Mouse (Mus musculus): ENCODE data around the gene Nacc2. TPM values are rescaled to one million over a fixed set of nuclear protein-coding genes. Genes with fewer than 3 reads are reported as not detected.

Nacc2 gene
- polyA plus RNA-seq, 1 experiment: 10.7 TPM

DNA sequence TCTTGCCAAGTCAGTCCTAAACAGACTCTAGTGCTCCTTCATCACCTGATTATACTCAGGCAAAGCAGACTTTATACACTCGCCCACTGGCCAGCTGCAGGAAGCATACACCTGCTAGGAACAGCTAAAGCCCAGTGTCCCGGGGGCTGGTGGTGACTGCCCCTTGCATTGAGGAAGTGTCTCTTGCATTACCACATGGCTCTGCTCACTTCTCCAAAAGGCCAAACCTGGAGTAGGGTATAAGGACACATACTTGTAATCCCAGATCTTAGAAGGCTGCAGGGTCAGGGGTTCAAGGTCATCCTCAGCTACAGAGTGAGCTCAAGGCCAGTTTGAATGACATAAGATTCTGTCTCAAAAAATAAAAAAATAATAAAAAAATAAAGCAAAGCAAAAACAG is 3.4 kb downstream of the Nacc2 start:
- no peak for DNase-seq (ENCODE audit: low read depth in 1 of 2, low spot score in 2 of 2)
- Histone ChIP-seq H3K4me1 (ENCODE audit: control insufficient read depth, insufficient read depth, insufficient read length) (peaks cover 2% of the 10 kb centered on the region; the same call in 1 of the 2 replicates), H3K36me3 (ENCODE audit: control insufficient read depth, insufficient read depth, low read length) (no peaks in the 10 kb centered on the region), H3K27me3 (ENCODE audit: control insufficient read depth, insufficient read depth, low read length) (peaks cover 12% of the 10 kb centered on the region), H3K27ac (ENCODE audit: insufficient read depth, low read length) (no peak overlapping the region), H3K4me3 (ENCODE audit: extremely low read depth, insufficient read depth, insufficient read length) (no peak overlapping the region)
- WGBS: 25% methylated on average over 2 of the region's 2 CpGs
- TF ChIP-seq POLR2A (IDR thresholded peaks at IDR 0.05; ENCODE audit: low read depth, low read length) (no peak), CTCF (IDR thresholded peaks at IDR 0.05; ENCODE audit: extremely low read depth, insufficient read depth, insufficient read length, insufficient replicate concordance) (no peak)

DNA sequence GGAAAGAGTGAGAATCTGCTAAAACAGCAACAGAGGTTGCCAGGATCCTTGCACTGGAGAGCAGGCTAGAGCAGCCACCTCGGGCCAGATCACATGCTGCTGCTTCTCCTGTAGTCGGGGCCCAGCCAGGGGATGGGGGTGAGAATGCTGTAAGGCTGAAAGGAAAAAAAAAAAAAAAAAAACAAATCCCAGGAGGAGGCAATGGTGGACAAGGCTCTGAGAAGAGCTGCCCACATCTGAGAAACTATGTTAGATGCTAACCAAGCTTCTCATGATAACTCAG is 3.8 kb downstream of the Nacc2 start:
- Histone ChIP-seq H3K27ac (ENCODE audit: insufficient read depth, low read length) (no peak overlapping the region), H3K27me3 (ENCODE audit: control insufficient read depth, insufficient read depth, low read length) (peaks cover 12% of the 10 kb centered on the region), H3K4me3 (ENCODE audit: extremely low read depth, insufficient read depth, insufficient read length) (no peak overlapping the region), H3K4me1 (ENCODE audit: control insufficient read depth, insufficient read depth, insufficient read length) (peaks cover 2% of the 10 kb centered on the region; the same call in 1 of the 2 replicates), H3K36me3 (ENCODE audit: control insufficient read depth, insufficient read depth, low read length) (no peaks in the 10 kb centered on the region)
- no peak for DNase-seq (ENCODE audit: low read depth in 1 of 2, low spot score in 2 of 2)
- no peak for TF ChIP-seq CTCF (IDR thresholded peaks at IDR 0.05; ENCODE audit: extremely low read depth, insufficient read depth, insufficient read length, insufficient replicate concordance)
- TF ChIP-seq POLR2A (IDR thresholded peaks at IDR 0.05; ENCODE audit: low read depth, low read length): no peak
- 66% methylated on average over 2 of the region's 2 CpGs for WGBS

DNA sequence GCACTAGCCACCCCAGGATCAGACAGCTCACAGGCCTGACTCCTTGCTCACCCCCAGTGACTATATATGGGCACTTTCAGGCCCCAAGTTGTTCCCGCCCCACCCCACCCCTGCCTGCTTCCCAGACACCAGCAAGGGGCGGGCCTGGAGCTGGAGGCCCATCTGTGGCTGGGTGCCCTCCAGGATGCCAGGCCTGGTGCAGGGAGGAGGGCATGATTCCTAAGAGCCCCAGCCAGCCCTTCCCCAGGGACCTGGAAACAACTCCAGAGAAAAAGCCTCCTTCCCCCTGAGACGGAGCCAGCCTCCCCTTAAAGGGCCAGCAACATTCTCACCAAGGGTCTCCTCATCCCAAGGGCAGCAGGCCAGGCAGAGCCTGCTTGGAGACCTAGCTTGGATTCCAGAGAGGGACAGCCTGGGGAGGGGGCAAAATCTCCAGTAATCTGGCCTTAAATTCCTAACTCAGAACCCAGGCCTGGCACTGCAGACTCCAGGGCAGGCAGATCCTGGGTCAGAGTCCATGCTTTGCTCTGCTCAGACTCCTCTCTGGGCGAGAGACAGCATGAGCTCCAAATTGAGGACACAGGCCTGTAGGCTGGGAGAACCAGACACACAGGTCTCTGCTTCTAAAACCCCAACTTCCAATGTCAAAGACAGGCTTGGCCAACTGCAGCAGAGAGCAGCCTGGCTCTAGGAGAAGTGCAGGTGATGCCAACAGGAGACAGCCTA is 4.3 kb downstream of the Nacc2 start:
- Histone ChIP-seq H3K27me3 (ENCODE audit: control insufficient read depth, insufficient read depth, low read length) (peaks cover 12% of the 10 kb centered on the region), H3K27ac (ENCODE audit: insufficient read depth, low read length) (no peak overlapping the region; the same call in 1 of the 2 replicates), H3K4me3 (ENCODE audit: extremely low read depth, insufficient read depth, insufficient read length) (no peak overlapping the region), H3K36me3 (ENCODE audit: control insufficient read depth, insufficient read depth, low read length) (no peaks in the 10 kb centered on the region), H3K4me1 (ENCODE audit: control insufficient read depth, insufficient read depth, insufficient read length) (peaks cover 2% of the 10 kb centered on the region; the same call in 1 of the 2 replicates)
- 68% methylated on average over 4 of the region's 4 CpGs for WGBS
- TF ChIP-seq CTCF (IDR thresholded peaks at IDR 0.05; ENCODE audit: extremely low read depth, insufficient read depth, insufficient read length, insufficient replicate concordance) (no peak), POLR2A (IDR thresholded peaks at IDR 0.05; ENCODE audit: low read depth, low read length) (no peak)
- DNase-seq (ENCODE audit: low read depth in 1 of 2, low spot score in 2 of 2): no peak

DNA sequence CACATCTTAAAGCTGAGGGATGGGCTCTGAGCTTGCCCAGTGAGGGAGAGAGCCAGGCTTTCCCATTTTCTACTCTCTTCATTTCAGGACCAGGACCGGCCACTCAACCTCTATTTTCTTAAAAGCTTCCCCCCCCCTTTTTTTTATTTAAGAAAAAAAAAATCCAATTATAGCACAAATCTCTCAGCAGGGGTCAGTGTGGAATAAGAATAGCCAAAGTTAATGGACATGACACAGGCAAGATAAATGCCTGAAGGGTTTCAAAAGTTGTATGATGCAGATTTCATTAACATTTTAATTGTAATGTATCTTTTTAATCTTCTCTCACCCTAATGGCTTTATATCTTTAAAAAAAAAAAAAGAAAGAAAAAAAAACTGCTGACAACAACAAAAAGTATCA is 5.4 kb downstream of the Nacc2 start:
- Histone ChIP-seq H3K27me3 (ENCODE audit: control insufficient read depth, insufficient read depth, low read length) (peaks cover 8% of the 10 kb centered on the region), H3K4me3 (ENCODE audit: extremely low read depth, insufficient read depth, insufficient read length) (no peak overlapping the region), H3K36me3 (ENCODE audit: control insufficient read depth, insufficient read depth, low read length) (no peaks in the 10 kb centered on the region), H3K4me1 (ENCODE audit: control insufficient read depth, insufficient read depth, insufficient read length) (no peaks in the 10 kb centered on the region), H3K27ac (ENCODE audit: insufficient read depth, low read length) (no peak overlapping the region)
- DNase-seq (ENCODE audit: low read depth in 1 of 2, low spot score in 2 of 2): no peak
- WGBS: 77% methylated on average over 1 of the region's 1 CpGs
- no peak for TF ChIP-seq POLR2A (IDR thresholded peaks at IDR 0.05; ENCODE audit: low read depth, low read length)
- TF ChIP-seq CTCF (IDR thresholded peaks at IDR 0.05; ENCODE audit: extremely low read depth, insufficient read depth, insufficient read length, insufficient replicate concordance): no peak

DNA sequence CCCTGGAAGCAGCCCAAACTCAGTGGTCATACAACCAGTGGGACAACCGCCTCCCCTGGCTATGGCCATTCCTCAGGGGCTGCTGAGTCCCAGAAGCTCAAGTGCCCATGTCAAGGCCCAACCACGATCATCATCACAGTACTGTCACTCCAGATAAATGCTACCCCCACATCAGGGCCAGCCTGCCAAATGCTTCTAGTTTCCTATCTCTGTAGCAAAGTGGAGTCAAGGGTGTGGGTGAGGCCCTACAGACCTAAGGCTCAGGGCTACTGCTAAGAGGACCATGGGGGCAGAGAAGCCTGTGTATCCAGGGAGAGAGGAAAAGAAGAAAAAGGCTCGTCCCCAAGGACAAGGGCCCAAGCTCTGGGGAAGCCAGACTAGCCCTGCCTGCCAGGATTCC is 6.5 kb downstream of the Nacc2 start:
- H3K4me3 ChIP-seq (ENCODE audit: extremely low read depth, insufficient read depth, insufficient read length): no peak overlapping the region
- no peak overlapping the region for H3K27ac ChIP-seq (ENCODE audit: insufficient read depth, low read length)
- DNase-seq (ENCODE audit: low read depth in 1 of 2, low spot score in 2 of 2): no peak
- H3K4me1 ChIP-seq (ENCODE audit: control insufficient read depth, insufficient read depth, insufficient read length): no peaks in the 10 kb centered on the region
- no peaks in the 10 kb centered on the region for H3K36me3 ChIP-seq (ENCODE audit: control insufficient read depth, insufficient read depth, low read length)
- 75% methylated on average over 3 of the region's 3 CpGs for WGBS
- no peak for TF ChIP-seq CTCF (IDR thresholded peaks at IDR 0.05; ENCODE audit: extremely low read depth, insufficient read depth, insufficient read length, insufficient replicate concordance)
- no peak for TF ChIP-seq POLR2A (IDR thresholded peaks at IDR 0.05; ENCODE audit: low read depth, low read length)
- no peaks in the 10 kb centered on the region for H3K27me3 ChIP-seq (ENCODE audit: control insufficient read depth, insufficient read depth, low read length)

DNA sequence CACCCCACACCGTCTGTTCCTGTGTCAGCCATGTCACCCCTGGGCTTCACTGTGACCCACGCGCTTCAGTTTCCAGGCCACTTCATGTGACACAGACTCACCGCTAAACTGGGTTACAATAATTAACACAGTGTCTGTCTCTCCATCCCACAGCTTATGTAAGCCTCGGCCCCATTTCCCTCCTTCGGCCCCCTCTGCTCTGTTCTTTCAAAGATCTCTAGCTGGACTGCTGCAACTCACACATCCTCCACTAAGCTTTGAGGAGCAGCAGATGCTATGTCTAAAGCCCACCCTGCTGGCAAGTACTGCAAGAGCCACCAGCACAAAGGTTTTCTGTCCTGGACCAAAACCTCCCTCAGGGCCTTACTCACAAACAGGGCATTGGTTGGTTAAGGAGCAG is 7.8 kb downstream of the Nacc2 start:
- H3K4me3 ChIP-seq (ENCODE audit: extremely low read depth, insufficient read depth, insufficient read length): no peak overlapping the region
- no peak for DNase-seq (ENCODE audit: low read depth in 1 of 2, low spot score in 2 of 2)
- 83% methylated on average over 6 of the region's 6 CpGs for WGBS
- H3K4me1 ChIP-seq (ENCODE audit: control insufficient read depth, insufficient read depth, insufficient read length): no peaks in the 10 kb centered on the region
- TF ChIP-seq POLR2A (IDR thresholded peaks at IDR 0.05; ENCODE audit: low read depth, low read length) (no peak), CTCF (IDR thresholded peaks at IDR 0.05; ENCODE audit: extremely low read depth, insufficient read depth, insufficient read length, insufficient replicate concordance) (no peak)
- H3K27ac ChIP-seq (ENCODE audit: insufficient read depth, low read length): no peak overlapping the region
- no peaks in the 10 kb centered on the region for H3K36me3 ChIP-seq (ENCODE audit: control insufficient read depth, insufficient read depth, low read length)
- H3K27me3 ChIP-seq (ENCODE audit: control insufficient read depth, insufficient read depth, low read length): no peaks in the 10 kb centered on the region

DNA sequence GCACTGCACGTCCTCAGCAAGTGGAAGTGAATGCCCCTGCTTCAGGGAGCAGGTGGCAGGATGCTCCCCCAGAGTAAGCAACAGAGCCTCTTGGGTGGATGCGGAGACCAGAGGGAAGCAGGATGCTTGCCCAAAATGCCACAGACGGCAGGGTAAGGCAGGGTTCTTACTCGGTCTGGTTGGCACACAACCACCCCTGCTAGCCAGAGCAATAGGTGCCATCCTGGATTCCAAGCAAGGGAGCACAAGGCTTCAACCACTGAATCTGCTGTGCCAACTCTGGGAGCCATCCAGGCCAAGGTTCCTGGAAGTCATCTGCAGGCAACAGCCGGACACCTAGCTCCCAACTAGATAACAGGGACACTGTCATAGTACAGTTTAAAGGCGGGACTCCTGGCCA is 14.8 kb downstream of the Nacc2 start:
- no peak for TF ChIP-seq POLR2A (IDR thresholded peaks at IDR 0.05; ENCODE audit: low read depth, low read length)
- TF ChIP-seq CTCF (IDR thresholded peaks at IDR 0.05; ENCODE audit: extremely low read depth, insufficient read depth, insufficient read length, insufficient replicate concordance): no peak
- Histone ChIP-seq H3K4me1 (ENCODE audit: control insufficient read depth, insufficient read depth, insufficient read length) (no peaks in the 10 kb centered on the region), H3K36me3 (ENCODE audit: control insufficient read depth, insufficient read depth, low read length) (no peaks in the 10 kb centered on the region), H3K4me3 (ENCODE audit: extremely low read depth, insufficient read depth, insufficient read length) (no peak overlapping the region), H3K27ac (ENCODE audit: insufficient read depth, low read length) (no peak overlapping the region), H3K27me3 (ENCODE audit: control insufficient read depth, insufficient read depth, low read length) (no peaks in the 10 kb centered on the region)
- WGBS: 77% methylated on average over 6 of the region's 6 CpGs
- DNase-seq (ENCODE audit: low read depth in 1 of 2, low spot score in 2 of 2): no peak

All from spleen, adult 2 months (tissue).